Comparison of ENCODE assay signal across 32 mouse cellular contexts in genomic region chr14:107785242-107785641, GRCm38 (mm10).
"Had no signal": no experiment of that assay in that cellular context is flagged by ENCODE, and none has a peak within 500 bp of the region (broad histone marks: within the 10 kb centered on the region; RNA-seq: fewer than 3 reads in every experiment).

No protein-coding gene starts in this region.

- H3K27me3 ChIP-seq: limb, embryonic 12.5 days; limb, embryonic 13.5 days; limb, embryonic 15.5 days; liver, embryonic 12.5 days; liver, embryonic 13.5 days; liver, embryonic 15.5 days; lung, embryonic 15.5 days; megakaryocyte, embryonic 14.5 days; midbrain, embryonic 12.5 days; midbrain, embryonic 13.5 days; midbrain, embryonic 15.5 days; neural tube, embryonic 12.5 days had no signal

- DNase-seq: left cerebral cortex, postnatal 4 days; liver; liver, embryonic 13.5 days; liver, postnatal 0 days; lung, adult 18-20 months; lung, adult 2 months; lung, embryonic 14.5 days; lung, postnatal 10 days; lung, postnatal 14 days; lung, postnatal 36 days; lung, postnatal 4 days; midbrain, embryonic 14.5 days had no signal

- H3K4me2 ChIP-seq: limb, embryonic 12.5 days; limb, embryonic 13.5 days; limb, embryonic 15.5 days; liver, embryonic 11.5 days; liver, embryonic 12.5 days; liver, embryonic 13.5 days; liver, embryonic 15.5 days; lung, embryonic 14.5 days; lung, embryonic 15.5 days; midbrain, embryonic 11.5 days; midbrain, embryonic 12.5 days; midbrain, embryonic 13.5 days; midbrain, embryonic 15.5 days; neural tube, embryonic 12.5 days had no signal

- H3K4me3 ChIP-seq: limb, embryonic 10.5 days; limb, embryonic 12.5 days; limb, embryonic 13.5 days; limb, embryonic 15.5 days; liver, embryonic 12.5 days; liver, embryonic 13.5 days; liver, embryonic 15.5 days; lung, embryonic 15.5 days; megakaryocyte, embryonic 14.5 days; midbrain, embryonic 10.5 days; midbrain, embryonic 12.5 days; midbrain, embryonic 13.5 days; midbrain, embryonic 15.5 days; myocyte; neural tube, embryonic 12.5 days had no signal

- H3K9me3 ChIP-seq: limb, embryonic 10.5 days; limb, embryonic 12.5 days; limb, embryonic 13.5 days; limb, embryonic 15.5 days; liver, embryonic 12.5 days; liver, embryonic 13.5 days; liver, embryonic 15.5 days; lung, embryonic 15.5 days; megakaryocyte, embryonic 14.5 days; midbrain, embryonic 10.5 days; midbrain, embryonic 12.5 days; midbrain, embryonic 13.5 days; midbrain, embryonic 15.5 days; neural tube, embryonic 12.5 days had no signal

- H3K27ac ChIP-seq: limb, embryonic 10.5 days; limb, embryonic 12.5 days; limb, embryonic 13.5 days; limb, embryonic 15.5 days; liver, embryonic 12.5 days; liver, embryonic 13.5 days; liver, embryonic 14.5 days; liver, embryonic 15.5 days; lung, embryonic 15.5 days; macrophage; midbrain, embryonic 10.5 days; midbrain, embryonic 12.5 days; midbrain, embryonic 13.5 days; midbrain, embryonic 15.5 days; neural tube, embryonic 12.5 days had no signal

- H3K9ac ChIP-seq: limb, embryonic 12.5 days; limb, embryonic 13.5 days; limb, embryonic 15.5 days; liver, embryonic 12.5 days; liver, embryonic 13.5 days; liver, embryonic 14.5 days; liver, embryonic 15.5 days; liver, postnatal 0 days; lung, embryonic 14.5 days; lung, embryonic 15.5 days; midbrain, embryonic 12.5 days; midbrain, embryonic 13.5 days; midbrain, embryonic 15.5 days; neural tube, embryonic 12.5 days had no signal

- ATAC-seq: liver, embryonic 12.5 days; liver, postnatal 0 days; lung, postnatal 0 days; midbrain, embryonic 13.5 days; midbrain, embryonic 15.5 days; midbrain, embryonic 16.5 days had no signal

- H3K36me3 ChIP-seq: limb, embryonic 10.5 days; limb, embryonic 12.5 days; limb, embryonic 13.5 days; limb, embryonic 15.5 days; liver, embryonic 12.5 days; liver, embryonic 13.5 days; liver, embryonic 15.5 days; lung, embryonic 15.5 days; midbrain, embryonic 10.5 days; midbrain, embryonic 12.5 days; midbrain, embryonic 13.5 days; midbrain, embryonic 15.5 days; neural tube, embryonic 12.5 days had no signal

- H3K4me1 ChIP-seq: limb, embryonic 10.5 days; limb, embryonic 12.5 days; limb, embryonic 13.5 days; limb, embryonic 15.5 days; liver, embryonic 12.5 days; liver, embryonic 13.5 days; liver, embryonic 15.5 days; lung, embryonic 15.5 days; megakaryocyte, embryonic 14.5 days; midbrain, embryonic 10.5 days; midbrain, embryonic 12.5 days; midbrain, embryonic 13.5 days; midbrain, embryonic 15.5 days; neural tube, embryonic 12.5 days had no signal
